Mouse (Mus musculus) MEL (cell line): ENCODE measurements at regions not wholly inside any gene's neighbourhood (a gene's known extent, or its start where the extent isn't known, plus 50 kb on each side); places are given as distances from the start of the nearest gene placed in this dataset.

Source experiments
- CTCF ChIP-seq, 3 experiments: IDR thresholded peaks in 2 of 3; conservative IDR thresholded peaks in 1 of 3; 2 replicates each; pipeline ENCODE4 v1.5.1; 2011 to 2012; ENCODE audit warnings: low read length in 3 of 3, low read depth in 2 of 3, mild to moderate bottlenecking in 2 of 3, improper control_type of control experiment in 1 of 3, inconsistent platforms in 1 of 3, mixed read lengths in 1 of 3, moderate library complexity in 1 of 3; ENCODE audit not compliant: control insufficient read depth in 1 of 3, insufficient read depth in 1 of 3, poor library complexity in 1 of 3, severe bottlenecking in 1 of 3
- EP300 ChIP-seq, 2 experiments: IDR thresholded peaks; 2 replicates each; pipeline ENCODE4 v1.6.1; 2011; ENCODE audit warnings: improper control_type of control experiment in 2 of 2, low read length in 2 of 2, low read depth in 1 of 2, mild to moderate bottlenecking in 1 of 2
- GATA1 ChIP-seq: IDR thresholded peaks from 2 replicates; pipeline ENCODE4 v1.6.1; 2011; ENCODE audit warnings: low read depth, low read length, improper control_type of control experiment
- MAX ChIP-seq: IDR thresholded peaks from 2 replicates; pipeline ENCODE4 v1.6.1; 2011; ENCODE audit warnings: low read length, improper control_type of control experiment
- MAZ ChIP-seq: IDR thresholded peaks from 2 replicates; pipeline ENCODE4 v1.6.1; 2012; ENCODE audit warnings: low read depth, mild to moderate bottlenecking, inconsistent platforms, low read length, improper control_type of control experiment
- MEF2A ChIP-seq: IDR thresholded peaks from 2 replicates; pipeline ENCODE4 v1.6.1; 2014; ENCODE audit warnings: low read depth, mild to moderate bottlenecking, inconsistent platforms, low read length, improper control_type of control experiment; ENCODE audit not compliant: poor library complexity, insufficient replicate concordance, severe bottlenecking; ENCODE audit errors: extremely low read depth
- MYC ChIP-seq: IDR thresholded peaks from 2 replicates; pipeline ENCODE4 v1.6.1; 2011; ENCODE audit warnings: low read depth, mild to moderate bottlenecking, low read length, improper control_type of control experiment, moderate library complexity
- NRF1 ChIP-seq: IDR thresholded peaks from 2 replicates; pipeline ENCODE4 v1.6.1; 2014; ENCODE audit warnings: low read depth, mild to moderate bottlenecking, inconsistent platforms, low read length, improper control_type of control experiment, moderate library complexity; ENCODE audit not compliant: poor library complexity, insufficient read depth, severe bottlenecking
- POLR2A ChIP-seq, 2 experiments: IDR thresholded peaks; 2 replicates each; pipeline ENCODE4 v1.6.1; 2011 to 2012; ENCODE audit warnings: low read length in 2 of 2, mild to moderate bottlenecking in 2 of 2, control low read depth in 1 of 2, improper control_type of control experiment in 1 of 2, low read depth in 1 of 2, moderate library complexity in 1 of 2; ENCODE audit not compliant: control insufficient read depth in 1 of 2, insufficient read depth in 1 of 2, poor library complexity in 1 of 2
- POLR2AphosphoS2 ChIP-seq: IDR thresholded peaks from 2 replicates; pipeline ENCODE4 v1.6.1; 2011; ENCODE audit warnings: low read length, improper control_type of control experiment
- RCOR1 ChIP-seq: IDR thresholded peaks from 2 replicates; pipeline ENCODE4 v1.6.1; 2012; ENCODE audit warnings: low read depth, mild to moderate bottlenecking, inconsistent platforms, low read length, improper control_type of control experiment
- TAL1 ChIP-seq: IDR thresholded peaks from 2 replicates; pipeline ENCODE4 v1.6.1; 2012; ENCODE audit warnings: mild to moderate bottlenecking, inconsistent platforms, low read length, moderate library complexity, mixed read lengths
- ZC3H11A ChIP-seq: IDR thresholded peaks from 2 replicates; pipeline ENCODE4 v1.6.1; 2012; ENCODE audit warnings: low read depth, mild to moderate bottlenecking, inconsistent platforms, low read length, improper control_type of control experiment
- ZMIZ1 ChIP-seq: IDR thresholded peaks from 2 replicates; pipeline ENCODE4 v1.6.1; 2012; ENCODE audit warnings: low read depth, mild to moderate bottlenecking, inconsistent platforms, low read length, improper control_type of control experiment, moderate library complexity

GRCm38 (mm10) chr3:47281783-47282182 is 833.8 kb upstream of the Pabpc4l start:
- TF ChIP-seq ZMIZ1 (no peak), POLR2AphosphoS2 (no peak), CTCF (IDR thresholded peaks at IDR 0.05 in 2 of 3, conservative IDR thresholded peaks at IDR 0.05 in 1 of 3; ENCODE audit: control insufficient read depth in 1 of 3, insufficient read depth in 1 of 3, low read depth in 2 of 3, low read length in 3 of 3, poor library complexity in 1 of 3, severe bottlenecking in 1 of 3) (no peak), POLR2A (IDR thresholded peaks at IDR 0.05; ENCODE audit: control insufficient read depth in 1 of 2, insufficient read depth in 1 of 2, low read depth in 1 of 2, low read length in 2 of 2, poor library complexity in 1 of 2) (no peak), NRF1 (no peak), MEF2A (no peak), MAX (no peak), RCOR1 (no peak), EP300 (IDR thresholded peaks at IDR 0.05; ENCODE audit: low read depth in 1 of 2, low read length in 2 of 2) (no peak), MYC (no peak), MAZ (no peak), TAL1 (no peak), ZC3H11A (no peak), GATA1 (no peak)
